Mouse (Mus musculus) spleen, adult 2 months (tissue): Measurements from ENCODE around the gene Foxo1. TPM values are rescaled to one million over a fixed set of nuclear protein-coding genes. Genes with fewer than 3 reads are reported as not detected.
A peak's percentile ranks its signal among the peaks of the same experiment; 100 is the strongest.

ENCODE experiments used
- DNase-seq, 2 experiments: peaks; one replicate each; pipeline versions ENCODE4 v3.0.0 to v3.0.0-alpha.2; 2012 to 2021; ENCODE audit warnings: low spot score in 2 of 2, low read depth in 1 of 2
- H3K27ac ChIP-seq: fragments of 200-500 bp; 2 replicates; pipeline ENCODE4 v1.5.1; 2012; ENCODE audit warnings: low read length, inconsistent platforms; ENCODE audit not compliant: insufficient read depth
- H3K27me3 ChIP-seq: fragments of 200-500 bp; 2 replicates; pipeline ENCODE4 v1.6.1; 2012; ENCODE audit warnings: mild to moderate bottlenecking, moderate library complexity, low read length, inconsistent platforms; ENCODE audit not compliant: control insufficient read depth, insufficient read depth
- H3K36me3 ChIP-seq: fragments of 200-500 bp; 2 replicates; pipeline ENCODE4 v1.6.1; 2012; ENCODE audit warnings: mild to moderate bottlenecking, low read length, inconsistent platforms; ENCODE audit not compliant: control insufficient read depth, insufficient read depth
- H3K4me1 ChIP-seq: fragments of 200-500 bp; 2 replicates; pipeline ENCODE4 v1.6.1; 2011; ENCODE audit warnings: inconsistent platforms; ENCODE audit not compliant: control insufficient read depth, insufficient read depth, insufficient read length
- H3K4me3 ChIP-seq: fragments of 200-500 bp; 2 replicates; pipeline ENCODE4 v1.5.1; 2011; ENCODE audit warnings: mild to moderate bottlenecking, inconsistent platforms; ENCODE audit not compliant: insufficient read depth, insufficient read length; ENCODE audit errors: extremely low read depth
- CTCF ChIP-seq: fragments of 200-500 bp; IDR thresholded peaks from 2 replicates; pipeline ENCODE4 v1.5.1; 2011; ENCODE audit warnings: mild to moderate bottlenecking, inconsistent platforms; ENCODE audit not compliant: insufficient read depth, insufficient read length, insufficient replicate concordance; ENCODE audit errors: extremely low read depth
- POLR2A ChIP-seq: fragments of 200-500 bp; IDR thresholded peaks from 2 replicates; pipeline ENCODE4 v1.6.1; 2011; ENCODE audit warnings: low read depth, low read length, inconsistent platforms
- WGBS: fragments of 180-500 bp; shearing (Covaris S2); methylation state at CpG from one replicate; pipeline ENCODE4 v1.1.7; 2018; 5-methylcytosine and 5-hydroxymethylcytosine counted together
- polyA plus RNA-seq: library from polyadenylated mRNA; depleted of rRNA; stranded (reverse); fragments of >200 nt; gene quantifications from 2 replicates; pipeline ENCODE4 v1.2.3, GENCODE M21; 2012; rRNA removed

Gene Foxo1
- polyA plus RNA-seq, 1 experiment: 21.3 TPM

- WGBS: 40% methylated on average over 10 of the region's 10 CpGs
- TF ChIP-seq POLR2A (no peak), CTCF (no peak)
- Histone ChIP-seq H3K36me3 (no peaks in the 10 kb centered on the region), H3K27ac (peak overlapping the region; percentile 98), H3K4me3 (no peak overlapping the region), H3K4me1 (peaks cover 51% of the 10 kb centered on the region; the same call in 1 of the 2 replicates), H3K27me3 (no peaks in the 10 kb centered on the region)
- peak; percentile 59 to 69 for DNase-seq
Measured at GRCm38 (mm10) chr3:52396951-52397615, 128.9 kb downstream of the Foxo1 start.

GRCm38 (mm10) chr3:52397961-52398360, 129.8 kb downstream of the Foxo1 start:
- Histone ChIP-seq H3K36me3 (no peaks in the 10 kb centered on the region), H3K27ac (peak overlapping the region; percentile 98), H3K4me3 (no peak overlapping the region), H3K27me3 (no peaks in the 10 kb centered on the region), H3K4me1 (peaks cover 48% of the 10 kb centered on the region; the same call in 1 of the 2 replicates)
- DNase-seq: no peak
- 51% methylated on average over 8 of the region's 8 CpGs for WGBS
- TF ChIP-seq POLR2A: no peak
- TF ChIP-seq CTCF: no peak

- H3K27me3 ChIP-seq: no peaks in the 10 kb centered on the region
- TF ChIP-seq POLR2A: no peak
- no peak for TF ChIP-seq CTCF
- 6% methylated on average over 19 of the region's 19 CpGs for WGBS
- DNase-seq: peak in 1 of 2 experiments; percentile 50
- H3K36me3 ChIP-seq: no peaks in the 10 kb centered on the region
- H3K4me3 ChIP-seq: no peak overlapping the region
- peaks cover 38% of the 10 kb centered on the region; the same call in 1 of the 2 replicates for H3K4me1 ChIP-seq
- peak overlapping the region; percentile 31 for H3K27ac ChIP-seq
Measured at GRCm38 (mm10) chr3:52400284-52401161, 132.4 kb downstream of the Foxo1 start.

- Histone ChIP-seq H3K27ac (peak overlapping the region; percentile 19), H3K4me1 (peaks cover 32% of the 10 kb centered on the region; the same call in 1 of the 2 replicates), H3K4me3 (peak overlapping the region; percentile 11; the same call in 1 of the 2 replicates), H3K27me3 (no peaks in the 10 kb centered on the region), H3K36me3 (no peaks in the 10 kb centered on the region)
- TF ChIP-seq CTCF (0 out of 2 replicates have a peak, but pooled peaks have one; percentile 9), POLR2A (no peak)
- 14% methylated on average over 26 of the region's 26 CpGs for WGBS
- DNase-seq: peak in 1 of 2 experiments; percentile 59
Measured at GRCm38 (mm10) chr3:52401162-52401928, 133.2 kb downstream of the Foxo1 start.

Other genes starting within 250 kb of the Foxo1 start
- 2.7 and 3.4 TPM in 2 replicates for gene Maml3, start 163.3 kb upstream of the Foxo1 start, polyA plus RNA-seq